20 mouse cellular contexts compared by ENCODE assay signal in genomic region chr6:24564081-24564480, GRCm38 (mm10). TPM values are rescaled to one million over a fixed set of nuclear protein-coding genes. Genes with fewer than 3 reads are reported as not detected.
DNase-seq lines count a peak whose midpoint lies in the region; ATAC-seq and TF ChIP-seq lines count a peak whose summit lies in the region.
"Had no signal": no experiment of that assay in that cellular context is flagged by ENCODE, and none has a peak within 500 bp of the region (broad histone marks: within the 10 kb centered on the region; RNA-seq: fewer than 3 reads in every experiment).

No protein-coding gene starts in this region.

- ATAC-seq in forebrain, postnatal 0 days: peak; percentile 54; the same call in 1 of the 2 replicates
- ATAC-seq in forebrain, embryonic 14.5 days: no peak
- ATAC-seq in hindbrain, embryonic 12.5 days (ENCODE audit: low FRiP score): no peak
- ATAC-seq in liver, postnatal 0 days: no peak
- no peak for ATAC-seq in CD4-positive, CD25-positive, alpha-beta regulatory T cell, adult 4 months

- no peak overlapping the region for H3K27ac ChIP-seq in forebrain, postnatal 0 days (ENCODE audit: low read depth, low read length)
- no peak overlapping the region for H3K27ac ChIP-seq in forebrain, embryonic 14.5 days (ENCODE audit: low read depth, low read length)
- H3K27ac ChIP-seq in hindbrain, embryonic 12.5 days: no peak overlapping the region
- H3K27ac ChIP-seq in liver, postnatal 0 days (ENCODE audit: low read depth): no peak overlapping the region
- H3K27ac ChIP-seq: embryonic facial prominence, embryonic 15.5 days; heart, embryonic 13.5 days; limb, embryonic 15.5 days had no signal

- H3K4me1 ChIP-seq in forebrain, postnatal 0 days (ENCODE audit: insufficient read depth): no peaks in the 10 kb centered on the region
- no peaks in the 10 kb centered on the region for H3K4me1 ChIP-seq in forebrain, embryonic 14.5 days (ENCODE audit: control insufficient read depth, insufficient read depth, low read length)
- H3K4me1 ChIP-seq in hindbrain, embryonic 12.5 days: no peaks in the 10 kb centered on the region
- no peaks in the 10 kb centered on the region for H3K4me1 ChIP-seq in liver, postnatal 0 days (ENCODE audit: insufficient read depth)
- H3K4me1 ChIP-seq: embryonic facial prominence, embryonic 15.5 days; heart, embryonic 13.5 days; limb, embryonic 15.5 days; megakaryocyte, embryonic 14.5 days had no signal

- no peak overlapping the region for H3K4me3 ChIP-seq in forebrain, postnatal 0 days (ENCODE audit: low read depth, low read length)
- no peak overlapping the region for H3K4me3 ChIP-seq in forebrain, embryonic 14.5 days (ENCODE audit: low read depth, low read length)
- H3K4me3 ChIP-seq in hindbrain, embryonic 12.5 days: no peak overlapping the region
- H3K4me3 ChIP-seq in liver, postnatal 0 days (ENCODE audit: low read depth, low read length): no peak overlapping the region
- H3K4me3 ChIP-seq: embryonic facial prominence, embryonic 15.5 days; heart, embryonic 13.5 days; limb, embryonic 15.5 days; megakaryocyte, embryonic 14.5 days had no signal

- H3K9ac ChIP-seq in forebrain, postnatal 0 days: no peak overlapping the region
- H3K9ac ChIP-seq in forebrain, embryonic 14.5 days (ENCODE audit: low read length): no peak overlapping the region
- no peak overlapping the region for H3K9ac ChIP-seq in hindbrain, embryonic 12.5 days
- no peak overlapping the region for H3K9ac ChIP-seq in liver, postnatal 0 days (replicated peaks)
- H3K9ac ChIP-seq: embryonic facial prominence, embryonic 15.5 days; heart, embryonic 13.5 days; limb, embryonic 15.5 days had no signal

- no peak overlapping the region for H3K4me2 ChIP-seq in forebrain, postnatal 0 days (ENCODE audit: low read depth)
- no peak overlapping the region for H3K4me2 ChIP-seq in forebrain, embryonic 14.5 days (ENCODE audit: low read length)
- H3K4me2 ChIP-seq in hindbrain, embryonic 12.5 days (replicated peaks): no peak overlapping the region
- H3K4me2 ChIP-seq in liver, postnatal 0 days (ENCODE audit: low read depth, low read length): no peak overlapping the region
- H3K4me2 ChIP-seq: embryonic facial prominence, embryonic 15.5 days; heart, embryonic 13.5 days; limb, embryonic 15.5 days had no signal

- H3K36me3 ChIP-seq in forebrain, postnatal 0 days (ENCODE audit: insufficient read depth): no peaks in the 10 kb centered on the region
- H3K36me3 ChIP-seq in forebrain, embryonic 14.5 days (ENCODE audit: control insufficient read depth, insufficient read depth, low read length): no peaks in the 10 kb centered on the region
- no peaks in the 10 kb centered on the region for H3K36me3 ChIP-seq in hindbrain, embryonic 12.5 days
- H3K36me3 ChIP-seq in liver, postnatal 0 days (replicated peaks; ENCODE audit: insufficient read depth, low read length): no peaks in the 10 kb centered on the region
- H3K36me3 ChIP-seq: embryonic facial prominence, embryonic 15.5 days; heart, embryonic 13.5 days; limb, embryonic 15.5 days had no signal

- no peaks in the 10 kb centered on the region for H3K9me3 ChIP-seq in forebrain, postnatal 0 days (ENCODE audit: low read length)
- no peaks in the 10 kb centered on the region for H3K9me3 ChIP-seq in forebrain, embryonic 14.5 days (replicated peaks; ENCODE audit: control insufficient read depth, low read length)
- H3K9me3 ChIP-seq in hindbrain, embryonic 12.5 days (replicated peaks): no peaks in the 10 kb centered on the region
- H3K9me3 ChIP-seq in liver, postnatal 0 days (ENCODE audit: low read length): no peaks in the 10 kb centered on the region
- H3K9me3 ChIP-seq: embryonic facial prominence, embryonic 15.5 days; heart, embryonic 13.5 days; limb, embryonic 15.5 days; megakaryocyte, embryonic 14.5 days had no signal

- 76% methylated on average over 9 of the region's 9 CpGs for WGBS in forebrain, postnatal 0 days
- 75% methylated on average over 9 of the region's 9 CpGs for WGBS in forebrain, embryonic 14.5 days
- 83% methylated on average over 9 of the region's 9 CpGs for WGBS in hindbrain, embryonic 12.5 days
- 66% methylated on average over 9 of the region's 9 CpGs for WGBS in liver, postnatal 0 days (ENCODE audit: insufficient replicate concordance)

- no peak for TF ChIP-seq CTCF in forebrain, postnatal 0 days (IDR thresholded peaks at IDR 0.05; ENCODE audit: low read depth)
- TF ChIP-seq CTCF in liver, postnatal 0 days (IDR thresholded peaks at IDR 0.05; ENCODE audit: low read depth): no peak

- no peak for TF ChIP-seq EP300 in liver, postnatal 0 days (IDR thresholded peaks at IDR 0.05; ENCODE audit: low read depth)

- no peaks in the 10 kb centered on the region for H3K27me3 ChIP-seq in forebrain, postnatal 0 days (ENCODE audit: insufficient read depth, low read length)
- no peaks in the 10 kb centered on the region for H3K27me3 ChIP-seq in forebrain, embryonic 14.5 days (replicated peaks; ENCODE audit: control insufficient read depth, insufficient read depth, low read length)
- no peaks in the 10 kb centered on the region for H3K27me3 ChIP-seq in hindbrain, embryonic 12.5 days
- no peaks in the 10 kb centered on the region for H3K27me3 ChIP-seq in liver, postnatal 0 days (ENCODE audit: insufficient read depth, low read length)
- H3K27me3 ChIP-seq: embryonic facial prominence, embryonic 15.5 days; heart, embryonic 13.5 days; limb, embryonic 15.5 days; megakaryocyte, embryonic 14.5 days had no signal

- peak; percentile 15 for DNase-seq in forebrain, postnatal 0 days
- no peak for DNase-seq in forebrain, embryonic 14.5 days (ENCODE audit: low spot score)
- peak; percentile 33 for DNase-seq in right cerebral cortex, postnatal 25 days
- DNase-seq in right cerebral cortex, postnatal 4 days: no peak
- DNase-seq in cerebellum, postnatal 36 days: peak; percentile 31 to 48
- no peak for DNase-seq in liver, postnatal 0 days
- DNase-seq: adrenal gland, postnatal 10 days; kidney, adult 9 months; lung, postnatal 14 days; thymus, postnatal 4 days had no signal

RNA-seq across cellular contexts. Expression of gene Lmod2, which starts 33.5 kb away (rescaled TPM):
- total RNA-seq in forebrain, postnatal 0 days (2014; rRNA removed): 0.23 TPM in 1 of 2 replicates, not detected in the other
- not detected in 2 replicates for polyA plus RNA-seq in forebrain, postnatal 0 days (2015; fragmentation: Nextera tagmentation; extraction: Ambion mirVana)
- polyA plus RNA-seq in forebrain, embryonic 14.5 days (2014; fragmentation: Nextera tagmentation; extraction: Ambion mirVana): not detected in 2 replicates
- not detected in 2 replicates for polyA plus RNA-seq in hindbrain, embryonic 12.5 days (2016; fragmentation: Nextera tagmentation; extraction: Ambion mirVana)
- polyA plus RNA-seq in liver, postnatal 0 days (2015; fragmentation: Nextera tagmentation; extraction: Ambion mirVana): 0.05 and 0.53 TPM in 2 replicates
- polyA plus RNA-seq in CD4-positive, CD25-positive, alpha-beta regulatory T cell, adult 4 months (2017; shearing (Covaris generic)): not detected
- total RNA-seq: hematopoietic stem cell, adult 5-6 weeks; left cerebral cortex, postnatal 10 days had no signal
- polyA plus RNA-seq: forebrain, embryonic 11.5 days had no signal

RNA-seq across cellular contexts. Expression of gene Asb15, which starts 36.1 kb away (rescaled TPM):
- total RNA-seq in forebrain, postnatal 0 days (2014; rRNA removed): not detected in 2 replicates
- 0.05 TPM in 1 of 2 replicates, not detected in the other for polyA plus RNA-seq in forebrain, postnatal 0 days (2015; fragmentation: Nextera tagmentation; extraction: Ambion mirVana)
- 0.06 TPM in 1 of 2 replicates, not detected in the other for polyA plus RNA-seq in forebrain, embryonic 14.5 days (2014; fragmentation: Nextera tagmentation; extraction: Ambion mirVana)
- 0.08 TPM in 1 of 2 replicates, not detected in the other for polyA plus RNA-seq in hindbrain, embryonic 12.5 days (2016; fragmentation: Nextera tagmentation; extraction: Ambion mirVana)
- polyA plus RNA-seq in liver, postnatal 0 days (2015; fragmentation: Nextera tagmentation; extraction: Ambion mirVana): not detected in 2 replicates
- polyA plus RNA-seq in CD4-positive, CD25-positive, alpha-beta regulatory T cell, adult 4 months (2017; shearing (Covaris generic)): not detected
- total RNA-seq: hematopoietic stem cell, adult 5-6 weeks; left cerebral cortex, postnatal 10 days had no signal
- polyA plus RNA-seq: embryonic facial prominence, embryonic 15.5 days; forebrain, embryonic 11.5 days; limb, embryonic 15.5 days; neural tube, embryonic 11.5 days had no signal

RNA-seq across cellular contexts. Expression of gene Ndufa5, which starts 36.3 kb away (rescaled TPM):
- total RNA-seq in forebrain, postnatal 0 days (2014; rRNA removed): 54.9 and 82.2 TPM in 2 replicates
- polyA plus RNA-seq in forebrain, postnatal 0 days (2015; fragmentation: Nextera tagmentation; extraction: Ambion mirVana): 469 and 592 TPM in 2 replicates
- polyA plus RNA-seq in forebrain, embryonic 14.5 days (2014; fragmentation: Nextera tagmentation; extraction: Ambion mirVana): 308 and 346 TPM in 2 replicates
- polyA plus RNA-seq in hindbrain, embryonic 12.5 days (2016; fragmentation: Nextera tagmentation; extraction: Ambion mirVana): 326 TPM in 2 replicates
- polyA plus RNA-seq in liver, postnatal 0 days (2015; fragmentation: Nextera tagmentation; extraction: Ambion mirVana): 303 and 316 TPM in 2 replicates
- polyA plus RNA-seq in CD4-positive, CD25-positive, alpha-beta regulatory T cell, adult 4 months (2017; shearing (Covaris generic)): 100 to 1,000 TPM; 157 to 216 TPM

RNA-seq across cellular contexts. Expression of gene Iqub, which starts 49.2 kb away (rescaled TPM):
- total RNA-seq in forebrain, postnatal 0 days (2014; rRNA removed): 1.5 and 1.6 TPM in 2 replicates
- 1.3 and 1.5 TPM in 2 replicates for polyA plus RNA-seq in forebrain, postnatal 0 days (2015; fragmentation: Nextera tagmentation; extraction: Ambion mirVana)
- 2.0 and 2.1 TPM in 2 replicates for polyA plus RNA-seq in forebrain, embryonic 14.5 days (2014; fragmentation: Nextera tagmentation; extraction: Ambion mirVana)
- 2.6 and 2.8 TPM in 2 replicates for polyA plus RNA-seq in hindbrain, embryonic 12.5 days (2016; fragmentation: Nextera tagmentation; extraction: Ambion mirVana)
- 0.05 TPM in 1 of 2 replicates, not detected in the other for polyA plus RNA-seq in liver, postnatal 0 days (2015; fragmentation: Nextera tagmentation; extraction: Ambion mirVana)
- polyA plus RNA-seq in CD4-positive, CD25-positive, alpha-beta regulatory T cell, adult 4 months (2017; shearing (Covaris generic)): not detected
- total RNA-seq: hematopoietic stem cell, adult 5-6 weeks had no signal

Comparison
In these comparisons a context has a peak if more than half of its experiments do, and no peak if none do; other contexts are left out.
1. DNase-seq: peak in forebrain, postnatal 0 days (single experiment), right cerebral cortex, postnatal 25 days (single experiment) and cerebellum, postnatal 36 days (2 of 2); none in forebrain, embryonic 14.5 days (single experiment), right cerebral cortex, postnatal 4 days (single experiment) and liver, postnatal 0 days (single experiment).